Mouse (Mus musculus): ENCODE data around the gene Mrpl10.

Gene Mrpl10

GRCm38 (mm10) chr11:97066656-97067360, 25.4 kb downstream of the Mrpl10 start:
- in situ Hi-C loops (cut with MboI; ENCODE audit: low sequenced_read_pairs) = no loop called here

- in situ Hi-C loops (cut with MboI; ENCODE audit: low sequenced_read_pairs) = no loop called here
Observed at GRCm38 (mm10) chr11:97069333-97069732, 28.0 kb downstream of the Mrpl10 start.

- in situ Hi-C loops (cut with MboI; ENCODE audit: low sequenced_read_pairs) = no loop called here
Observed at GRCm38 (mm10) chr11:97069770-97070169, 28.4 kb downstream of the Mrpl10 start.

GRCm38 (mm10) chr11:97071129-97071528, 29.8 kb downstream of the Mrpl10 start:
- in situ Hi-C loops (cut with MboI; ENCODE audit: low sequenced_read_pairs) = no loop called here

- in situ Hi-C loops (cut with MboI; ENCODE audit: low sequenced_read_pairs) = no loop called here
Observed at GRCm38 (mm10) chr11:97072533-97072932, 31.2 kb downstream of the Mrpl10 start.

- in situ Hi-C loops (cut with MboI; ENCODE audit: low sequenced_read_pairs) = no loop called here
Observed at GRCm38 (mm10) chr11:97074235-97074634, 32.9 kb downstream of the Mrpl10 start.

GRCm38 (mm10) chr11:97078751-97079150, 37.4 kb downstream of the Mrpl10 start:
- in situ Hi-C loops (cut with MboI; ENCODE audit: low sequenced_read_pairs) = no loop called here

- in situ Hi-C loops (cut with MboI; ENCODE audit: low sequenced_read_pairs) = no loop called here
Observed at GRCm38 (mm10) chr11:97080291-97080690, 38.9 kb downstream of the Mrpl10 start.

- in situ Hi-C loops (cut with MboI; ENCODE audit: low sequenced_read_pairs) = no loop called here
Observed at GRCm38 (mm10) chr11:97082977-97083376, 41.6 kb downstream of the Mrpl10 start.

GRCm38 (mm10) chr11:97083401-97084140, 42.2 kb downstream of the Mrpl10 start:
- in situ Hi-C loops (cut with MboI; ENCODE audit: low sequenced_read_pairs) = no loop called here

- in situ Hi-C loops (cut with MboI; ENCODE audit: low sequenced_read_pairs) = no loop called here
Observed at GRCm38 (mm10) chr11:97084821-97085505, 43.6 kb downstream of the Mrpl10 start.

GRCm38 (mm10) chr11:97086365-97086764, 45.0 kb downstream of the Mrpl10 start:
- in situ Hi-C loops (cut with MboI; ENCODE audit: low sequenced_read_pairs) = no loop called here

GRCm38 (mm10) chr11:97094600-97094999, 53.2 kb downstream of the Mrpl10 start:
- in situ Hi-C loops (cut with MboI; ENCODE audit: low sequenced_read_pairs) = no loop called here

GRCm38 (mm10) chr11:97098791-97099190, 57.4 kb downstream of the Mrpl10 start:
- in situ Hi-C loops (cut with MboI; ENCODE audit: low sequenced_read_pairs) = no loop called here
